Mouse (Mus musculus) liver, embryonic 14.5 days (tissue): ENCODE data around the gene Smim14. TPM values are rescaled to one million over a fixed set of nuclear protein-coding genes. Genes with fewer than 3 reads are reported as not detected.

Source experiments
- ATAC-seq: fragments of 200-750 bp; cut with Nextera tagmentation; 2 replicates; pipeline ENCODE4 v1.8.0; 2017; ENCODE audit warnings: moderate number of reproducible peaks, mild to moderate bottlenecking, moderate library complexity; ENCODE audit not compliant: insufficient read depth
- DNase-seq, 3 experiments: peaks; one replicate each; pipeline ENCODE4 v3.0.0-alpha.2; 2012 to 2013; ENCODE audit warnings: low read depth in 3 of 3, low spot score in 3 of 3
- H3K27ac ChIP-seq: fragments of 300-500 bp; sonication (generic); 2 replicates; pipeline ENCODE4 v1.5.1; 2014; ENCODE audit warnings: moderate library complexity, mild to moderate bottlenecking, control low read depth, inconsistent platforms
- H3K27me3 ChIP-seq: fragments of 300-500 bp; sonication (generic); 2 replicates; pipeline ENCODE4 v1.6.1; 2014; ENCODE audit warnings: mild to moderate bottlenecking, low read length, moderate library complexity; ENCODE audit not compliant: control insufficient read depth, insufficient read depth
- H3K36me3 ChIP-seq: fragments of 300-500 bp; sonication (generic); replicated peaks from 2 replicates; pipeline ENCODE4 v1.6.1; 2014; ENCODE audit warnings: low read depth; ENCODE audit not compliant: control insufficient read depth, insufficient read depth
- H3K4me1 ChIP-seq, 2 experiments: fragments of 200-500 bp in 1 of 2; fragments of 300-500 bp in 1 of 2; sonication (generic) in 1 of 2; replicated peaks; 2 replicates each; pipeline ENCODE4 v1.6.1; 2012 to 2014; ENCODE audit warnings: antibody characterized with exemption in 1 of 2, inconsistent platforms in 1 of 2, low read length in 1 of 2; ENCODE audit not compliant: control insufficient read depth in 2 of 2, insufficient read depth in 2 of 2
- H3K4me2 ChIP-seq: fragments of 300-500 bp; sonication (generic); 2 replicates; pipeline ENCODE4 v1.6.1; 2014; ENCODE audit warnings: low read depth, mild to moderate bottlenecking, control low read depth, moderate library complexity
- H3K4me3 ChIP-seq, 2 experiments: fragments of 200-500 bp in 1 of 2; fragments of 300-500 bp in 1 of 2; sonication (generic) in 1 of 2; 2 replicates each; pipeline ENCODE4 v1.5.1; 2012 to 2014; ENCODE audit warnings: low read depth in 2 of 2, low read length in 2 of 2, mild to moderate bottlenecking in 2 of 2, control low read depth in 1 of 2, inconsistent platforms in 1 of 2, moderate library complexity in 1 of 2; ENCODE audit not compliant: insufficient read depth in 1 of 2
- H3K9ac ChIP-seq: fragments of 300-500 bp; sonication (generic); replicated peaks from 2 replicates; pipeline ENCODE4 v1.6.1; 2014; ENCODE audit warnings: mild to moderate bottlenecking, control low read depth, moderate library complexity
- H3K9me3 ChIP-seq: fragments of 300-500 bp; sonication (generic); 2 replicates; pipeline ENCODE4 v1.6.1; 2016; ENCODE audit warnings: low read length, mixed read lengths; ENCODE audit not compliant: control insufficient read depth
- CTCF ChIP-seq: IDR thresholded peaks from 2 replicates; pipeline ENCODE4 v1.5.1; 2016; ENCODE audit warnings: antibody characterized with exemption, low read depth, control low read depth
- EP300 ChIP-seq: IDR thresholded peaks from 2 replicates; pipeline ENCODE4 v1.6.1; 2016; ENCODE audit warnings: antibody characterized with exemption, low read depth
- WGBS: fragments of 180-500 bp; shearing (Covaris S2); extraction: QIAGEN DNeasy Blood & Tissue Kit; methylation state at CpG from one replicate; pipeline ENCODE4 v1.1.7; 2014; ENCODE audit not compliant: insufficient replicate concordance; 5-methylcytosine and 5-hydroxymethylcytosine counted together
- polyA plus RNA-seq, 2 experiments: library from polyadenylated mRNA; depleted of rRNA in 1 of 2; stranded (reverse) in 1 of 2; unstranded in 1 of 2; fragments of >200 nt; fragmentation: Nextera tagmentation in 1 of 2; extraction: Ambion mirVana in 1 of 2; gene quantifications; 2 replicates each; pipeline versions ENCODE4 v1.2.1 to v1.2.3; 2012 to 2014

Smim14 gene
- polyA plus RNA-seq, 2 experiments, result 15.4 to 39.9 TPM

- 50% methylated on average over 2 of the region's 2 CpGs for WGBS
- Histone ChIP-seq H3K9ac (no peak overlapping the region), H3K4me2 (no peak overlapping the region), H3K9me3 (no peaks in the 10 kb centered on the region), H3K27ac (no peak overlapping the region), H3K4me3 (no peak overlapping the region), H3K27me3 (no peaks in the 10 kb centered on the region), H3K4me1 (0 out of 4 replicates have a peak, but pooled peaks cover 0 to 3% of the 10 kb centered on the region in 2 experiments), H3K36me3 (no peaks in the 10 kb centered on the region)
- TF ChIP-seq EP300 (no peak), CTCF (no peak)
- ATAC-seq (no peak), DNase-seq (no peak)
Measured at GRCm38 (mm10) chr5:65446756-65447155, 90.2 kb downstream of the Smim14 start.

GRCm38 (mm10) chr5:65444981-65445380 lies 92.0 kb downstream of the Smim14 start:
- H3K36me3 ChIP-seq, result no peaks in the 10 kb centered on the region
- no peaks in the 10 kb centered on the region for H3K27me3 ChIP-seq
- no peak overlapping the region for H3K4me2 ChIP-seq
- H3K9ac ChIP-seq, result no peak overlapping the region
- TF ChIP-seq CTCF (no peak), EP300 (no peak)
- no peak for ATAC-seq
- DNase-seq, result no peak
- H3K27ac ChIP-seq, result no peak overlapping the region
- H3K9me3 ChIP-seq, result no peaks in the 10 kb centered on the region
- no peak overlapping the region for H3K4me3 ChIP-seq
- 47% methylated on average over 3 of the region's 6 CpGs for WGBS
- H3K4me1 ChIP-seq, result 0 out of 4 replicates have a peak, but pooled peaks cover 0 to 3% of the 10 kb centered on the region in 2 experiments

- no peak for DNase-seq
- ATAC-seq, result no peak
- Histone ChIP-seq H3K27ac (no peak overlapping the region), H3K9me3 (no peaks in the 10 kb centered on the region), H3K9ac (no peak overlapping the region), H3K4me3 (no peak overlapping the region), H3K4me1 (peaks cover 4 to 13% of the 10 kb centered on the region in 2 experiments), H3K27me3 (no peaks in the 10 kb centered on the region), H3K4me2 (no peak overlapping the region), H3K36me3 (no peaks in the 10 kb centered on the region)
- TF ChIP-seq EP300 (no peak), CTCF (no peak)
Measured at GRCm38 (mm10) chr5:65438041-65438440, 98.9 kb downstream of the Smim14 start.

GRCm38 (mm10) chr5:65435806-65436561 lies 101.0 kb downstream of the Smim14 start, which contains the start of gene Ugdh:
Ugdh (minus strand) TSS chr5:65435949.
- peak within 1 kb of the TSS; percentile 66 for H3K9ac ChIP-seq
- peak within 1 kb of the TSS; percentile 81 for H3K4me2 ChIP-seq
- peak within 1 kb of the TSS; percentile 73 to 82 for H3K4me3 ChIP-seq
- H3K9me3 ChIP-seq, result no peaks in the 10 kb centered on the region
- H3K36me3 ChIP-seq, result no peaks in the 10 kb centered on the region
- peaks cover 4 to 13% of the 10 kb centered on the region in 2 experiments for H3K4me1 ChIP-seq
- DNase-seq, result peak; percentile 95 to 96 (median 96)
- 1% methylated on average over 50 of the region's 51 CpGs for WGBS
- peak; percentile 98 for ATAC-seq
- no peaks in the 10 kb centered on the region for H3K27me3 ChIP-seq
- TF ChIP-seq CTCF, result no peak
- no peak for TF ChIP-seq EP300
- no peak within 1 kb of the TSS for H3K27ac ChIP-seq

- Histone ChIP-seq H3K36me3 (no peaks in the 10 kb centered on the region), H3K4me2 (peak overlapping the region; percentile 81), H3K4me1 (peaks cover 4 to 13% of the 10 kb centered on the region in 2 experiments), H3K9ac (peak overlapping the region; percentile 66), H3K4me3 (peak overlapping the region; percentile 73 to 82), H3K9me3 (no peaks in the 10 kb centered on the region), H3K27me3 (no peaks in the 10 kb centered on the region), H3K27ac (no peak overlapping the region)
- WGBS, result 1% methylated on average over 42 of the region's 47 CpGs
- ATAC-seq (no peak), DNase-seq (peak in 1 of 3 experiments; percentile 17)
- no peak for TF ChIP-seq EP300
- TF ChIP-seq CTCF, result no peak
Measured at GRCm38 (mm10) chr5:65435363-65435805, 101.6 kb downstream of the Smim14 start.
